Mouse (Mus musculus) frontal cortex, postnatal 36 days (tissue): ENCODE data around the gene Crkl.

Experiments
- DNase-seq, 2 experiments: peaks; one replicate each; pipeline ENCODE4 v3.0.0; 2022; ENCODE audit warnings: low spot score in 2 of 2

Crkl gene

GRCm38 (mm10) chr16:17451541-17452372 lies at the start of gene Crkl:
Crkl (plus strand) TSS chr16:17451987.
- DNase-seq: peak; percentile 97

- peak in 1 of 2 experiments; percentile 23 for DNase-seq
Measured at GRCm38 (mm10) chr16:17402855-17403254, 48.9 kb upstream of the Crkl start.

GRCm38 (mm10) chr16:17405271-17405696 lies 46.5 kb upstream of the Crkl start:
- peak; percentile 90 to 91 for DNase-seq

- DNase-seq: peak; percentile 99 to 100
Measured at GRCm38 (mm10) chr16:17405736-17406443, 45.9 kb upstream of the Crkl start, which contains the start of the genes Snap29 and Pi4ka. Snap29 (plus strand) TSS chr16:17405986. Pi4ka (minus strand) TSS chr16:17406314.

- DNase-seq: peak; percentile 6 to 34
Measured at GRCm38 (mm10) chr16:17406512-17407231, 45.1 kb upstream of the Crkl start.

- no peak for DNase-seq
Measured at GRCm38 (mm10) chr16:17409046-17409445, 42.7 kb upstream of the Crkl start.

- no peak for DNase-seq
Measured at GRCm38 (mm10) chr16:17410209-17410608, 41.6 kb upstream of the Crkl start.

- no peak for DNase-seq
Measured at GRCm38 (mm10) chr16:17423021-17423420, 28.8 kb upstream of the Crkl start.

- no peak for DNase-seq
Measured at GRCm38 (mm10) chr16:17432576-17432975, 19.2 kb upstream of the Crkl start.

GRCm38 (mm10) chr16:17452373-17452715 lies 557 bp downstream of the Crkl start:
- peak; percentile 41 to 50 for DNase-seq

- DNase-seq: no peak
Measured at GRCm38 (mm10) chr16:17456901-17457300, 5.1 kb downstream of the Crkl start.

- no peak for DNase-seq
Measured at GRCm38 (mm10) chr16:17460254-17460653, 8.5 kb downstream of the Crkl start.

- DNase-seq: no peak
Measured at GRCm38 (mm10) chr16:17461596-17461995, 9.8 kb downstream of the Crkl start.

- DNase-seq: no peak
Measured at GRCm38 (mm10) chr16:17463184-17463583, 11.4 kb downstream of the Crkl start.

- no peak for DNase-seq
Measured at GRCm38 (mm10) chr16:17466875-17467663, 15.3 kb downstream of the Crkl start.

- no peak for DNase-seq
Measured at GRCm38 (mm10) chr16:17472498-17472897, 20.7 kb downstream of the Crkl start.

GRCm38 (mm10) chr16:17474091-17474490 lies 22.3 kb downstream of the Crkl start:
- no peak for DNase-seq

GRCm38 (mm10) chr16:17474761-17475160 lies 23.0 kb downstream of the Crkl start:
- DNase-seq: no peak

GRCm38 (mm10) chr16:17475326-17475725 lies 23.5 kb downstream of the Crkl start:
- no peak for DNase-seq

- DNase-seq: no peak
Measured at GRCm38 (mm10) chr16:17478331-17478943, 26.6 kb downstream of the Crkl start.

GRCm38 (mm10) chr16:17481465-17481864 lies 29.7 kb downstream of the Crkl start:
- no peak for DNase-seq
